Mouse (Mus musculus): ENCODE data around the gene Ssh1. TPM values are rescaled to one million over a fixed set of nuclear protein-coding genes. Genes with fewer than 3 reads are reported as not detected.

The Ssh1 gene
- polyA plus RNA-seq, 1 experiment from 2014 or later = 22.4 TPM

DNA sequence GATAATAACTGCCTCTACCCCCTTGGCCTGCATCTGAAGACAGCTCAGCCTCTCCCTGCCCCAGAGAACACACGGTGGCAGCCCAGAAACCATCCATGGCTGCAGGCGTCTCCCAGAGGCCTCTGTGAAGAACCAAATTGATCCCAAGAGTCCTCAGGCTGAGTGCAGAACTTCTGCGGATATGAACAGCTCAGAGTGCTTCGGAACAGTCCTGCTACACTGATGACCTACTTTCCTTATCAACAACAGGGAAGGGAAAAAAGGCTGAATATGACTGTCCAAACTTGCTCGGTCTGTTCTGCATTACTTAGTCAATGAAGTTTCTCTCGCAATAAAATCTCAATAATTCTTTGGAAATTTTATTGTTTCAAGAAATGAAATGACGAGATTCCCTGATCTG, 101.7 kb downstream of the Ssh1 start:
- Histone ChIP-seq H3K9ac (no peak overlapping the region), H3K4me3 (no peak overlapping the region), H3K36me3 (no peaks in the 10 kb centered on the region), H3K9me3 (replicated peaks) (no peaks in the 10 kb centered on the region), H3K4me1 (peaks cover 49% of the 10 kb centered on the region), H3K27ac (no peak overlapping the region), H3K27me3 (no peaks in the 10 kb centered on the region), H3K4me2 (replicated peaks) (no peak overlapping the region)
- WGBS = 88% methylated on average over 7 of the region's 7 CpGs
- no peak for ATAC-seq (ENCODE audit: low FRiP score)

DNA sequence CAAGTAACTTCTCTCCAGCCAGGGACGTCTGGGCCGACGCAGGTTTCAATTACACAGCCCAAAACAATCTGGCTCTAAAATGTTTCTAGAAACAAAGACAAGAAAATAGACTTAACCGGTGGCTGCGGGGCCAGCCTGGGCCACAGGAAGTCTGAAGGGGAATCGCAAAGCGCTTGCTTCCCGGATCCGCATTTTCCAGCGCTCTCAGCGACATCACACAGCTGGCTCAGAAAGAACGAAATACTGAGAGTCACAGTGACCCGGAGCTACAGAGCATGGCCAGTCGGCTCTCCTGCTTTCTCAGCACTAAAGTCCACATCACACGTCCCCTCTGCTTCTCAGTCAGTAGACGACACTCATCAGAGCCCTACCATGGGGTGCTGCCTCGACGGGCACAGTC, 102.8 kb downstream of the Ssh1 start:
- no peak for ATAC-seq (ENCODE audit: low FRiP score)
- peaks cover 51% of the 10 kb centered on the region for H3K4me1 ChIP-seq
- no peaks in the 10 kb centered on the region for H3K9me3 ChIP-seq (replicated peaks)
- no peaks in the 10 kb centered on the region for H3K27me3 ChIP-seq
- no peak overlapping the region for H3K4me3 ChIP-seq
- 84% methylated on average over 18 of the region's 18 CpGs for WGBS
- H3K36me3 ChIP-seq = no peaks in the 10 kb centered on the region
- H3K9ac ChIP-seq = no peak overlapping the region
- no peak overlapping the region for H3K4me2 ChIP-seq (replicated peaks)
- H3K27ac ChIP-seq = no peak overlapping the region

DNA sequence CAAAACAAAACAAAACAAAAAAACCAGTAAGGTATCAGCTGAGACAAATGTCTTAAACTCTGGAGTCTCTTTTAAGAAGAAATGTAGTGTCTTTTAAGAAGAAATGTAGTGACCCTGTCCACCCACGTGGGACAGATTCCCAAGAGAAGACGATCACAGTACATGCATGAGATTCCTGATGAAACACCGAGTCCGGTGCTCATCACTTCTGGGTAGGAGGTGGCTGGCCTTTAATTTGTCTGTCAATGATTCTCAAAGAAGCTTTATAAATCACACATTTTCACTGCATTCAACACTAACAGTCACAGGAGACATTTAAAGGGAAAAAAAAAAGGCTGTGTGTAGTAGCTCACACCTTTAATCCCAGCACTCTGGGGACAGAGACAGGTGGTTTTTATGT, 103.8 kb downstream of the Ssh1 start:
- no peaks in the 10 kb centered on the region for H3K27me3 ChIP-seq
- H3K4me1 ChIP-seq = peaks cover 58% of the 10 kb centered on the region
- no peak overlapping the region for H3K9ac ChIP-seq
- WGBS = 33% methylated on average over 4 of the region's 4 CpGs
- no peak overlapping the region for H3K4me3 ChIP-seq
- no peak overlapping the region for H3K4me2 ChIP-seq (replicated peaks)
- 0 out of 2 replicates have a peak overlapping the region, but pooled peaks have one; percentile 26 for H3K27ac ChIP-seq
- ATAC-seq (ENCODE audit: low FRiP score) = no peak
- no peaks in the 10 kb centered on the region for H3K9me3 ChIP-seq (replicated peaks)
- H3K36me3 ChIP-seq = no peaks in the 10 kb centered on the region

DNA sequence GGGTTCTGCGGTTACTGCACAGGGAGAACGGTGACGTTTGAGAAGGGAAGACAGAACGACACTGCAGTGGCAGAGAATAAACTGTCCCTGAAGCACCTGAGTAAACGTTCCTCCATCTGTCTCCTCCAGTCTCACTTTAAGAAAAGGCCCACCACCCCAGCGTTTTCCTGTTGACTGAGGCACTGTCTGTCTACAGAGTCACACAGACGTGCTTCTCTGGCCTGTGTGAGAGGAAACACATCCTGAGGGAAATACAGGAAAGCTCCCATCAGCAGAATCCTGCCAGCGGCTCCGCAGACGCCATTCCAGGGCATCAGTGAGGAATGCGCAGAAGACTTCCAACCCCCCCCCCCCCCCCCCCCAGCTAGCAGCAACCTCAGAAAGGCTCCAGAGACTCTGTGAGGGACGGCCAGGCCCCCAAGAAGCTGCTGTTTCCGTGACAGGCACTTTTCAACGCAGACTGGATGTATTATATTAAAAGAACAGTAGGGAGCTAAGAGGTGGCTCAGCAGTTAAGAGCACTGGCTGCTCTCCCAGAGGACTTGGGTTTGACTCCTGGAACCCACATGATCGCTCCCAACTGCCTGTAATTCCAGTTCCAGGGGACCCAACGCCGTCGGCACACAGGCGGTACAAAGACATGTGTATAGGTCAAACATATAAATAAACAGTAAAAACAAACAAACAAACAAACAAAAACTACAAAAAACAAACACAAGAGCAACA, 104.3 kb downstream of the Ssh1 start:
- Histone ChIP-seq H3K4me1 (peaks cover 61% of the 10 kb centered on the region), H3K4me2 (replicated peaks) (peak overlapping the region; percentile 36), H3K36me3 (no peaks in the 10 kb centered on the region), H3K27ac (peak overlapping the region; percentile 76), H3K9me3 (replicated peaks) (no peaks in the 10 kb centered on the region), H3K4me3 (no peak overlapping the region), H3K27me3 (no peaks in the 10 kb centered on the region), H3K9ac (peak overlapping the region; percentile 43; the same call in 1 of the 2 replicates)
- no peak for ATAC-seq (ENCODE audit: low FRiP score)
- WGBS = 26% methylated on average over 19 of the region's 19 CpGs

DNA sequence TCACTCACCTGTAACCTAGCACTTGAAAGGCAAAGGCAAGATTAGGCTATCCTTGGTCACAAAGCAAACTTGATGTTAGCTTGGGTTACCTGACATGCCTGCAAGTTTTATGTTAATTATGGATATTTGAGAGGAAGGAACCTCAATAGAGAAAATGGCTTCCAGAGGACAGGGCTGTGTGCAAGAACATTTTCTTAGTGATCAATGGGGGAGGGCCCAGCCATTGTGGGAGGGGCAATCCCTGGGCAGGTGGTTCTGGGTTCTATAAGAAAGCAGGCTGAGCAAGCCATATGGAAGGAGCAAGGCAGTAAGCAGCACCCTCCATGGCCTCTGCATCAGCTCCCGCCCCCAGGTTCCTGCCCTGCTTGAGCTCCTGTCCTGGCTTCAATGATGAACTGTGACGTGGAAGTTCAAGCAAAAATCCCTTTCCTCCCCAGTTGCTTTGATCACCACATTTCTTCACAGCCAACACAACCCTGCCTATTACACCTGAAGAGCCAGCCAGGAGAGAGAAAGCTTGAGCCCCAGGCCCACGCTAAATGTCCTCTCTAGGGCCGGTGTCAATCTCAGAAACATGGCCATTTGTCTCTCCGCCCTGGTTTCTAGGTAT, 105.4 kb downstream of the Ssh1 start:
- Histone ChIP-seq H3K9me3 (replicated peaks) (no peaks in the 10 kb centered on the region), H3K4me1 (peaks cover 71% of the 10 kb centered on the region), H3K27ac (peak overlapping the region; percentile 76; the same call in 1 of the 2 replicates), H3K9ac (no peak overlapping the region; the same call in 1 of the 2 replicates), H3K4me3 (no peak overlapping the region), H3K4me2 (replicated peaks) (no peak overlapping the region), H3K36me3 (no peaks in the 10 kb centered on the region), H3K27me3 (no peaks in the 10 kb centered on the region)
- 88% methylated on average over 5 of the region's 5 CpGs for WGBS
- no peak for ATAC-seq (ENCODE audit: low FRiP score)

DNA sequence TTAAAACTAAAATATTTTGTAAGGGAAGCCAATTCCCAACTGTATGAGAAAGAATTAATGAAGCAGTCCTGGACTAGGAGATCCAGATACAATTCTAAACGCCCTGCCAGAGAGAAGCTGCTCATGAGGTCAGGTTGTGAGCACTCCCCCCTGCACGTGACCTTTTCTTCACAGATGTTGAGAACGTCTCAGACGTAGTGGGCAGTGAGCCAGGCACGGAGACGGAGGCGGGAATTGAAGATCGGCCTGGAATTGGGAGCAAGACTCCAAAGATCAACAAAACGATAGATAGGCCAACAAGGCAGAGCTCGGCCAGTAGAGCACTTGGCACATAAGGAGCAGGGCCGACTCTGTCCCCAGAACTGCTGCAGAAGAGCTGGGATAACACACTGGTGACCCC, 106.6 kb downstream of the Ssh1 start:
- no peaks in the 10 kb centered on the region for H3K36me3 ChIP-seq
- ATAC-seq (ENCODE audit: low FRiP score) = no peak
- no peak overlapping the region for H3K4me3 ChIP-seq
- no peak overlapping the region for H3K9ac ChIP-seq
- no peaks in the 10 kb centered on the region for H3K27me3 ChIP-seq
- H3K9me3 ChIP-seq (replicated peaks) = no peaks in the 10 kb centered on the region
- no peak overlapping the region for H3K27ac ChIP-seq
- 60% methylated on average over 11 of the region's 11 CpGs for WGBS
- peaks cover 82% of the 10 kb centered on the region for H3K4me1 ChIP-seq
- no peak overlapping the region for H3K4me2 ChIP-seq (replicated peaks)

Other genes starting within 250 kb of the Ssh1 start
- 71.9 and 80.6 TPM in 2 replicates for gene Sart3, start 221.4 kb downstream of the Ssh1 start, polyA plus RNA-seq (2016; fragmentation: Nextera tagmentation; extraction: Ambion mirVana)
- 101 and 106 TPM in 2 replicates for gene Iscu, start 221.1 kb downstream of the Ssh1 start, polyA plus RNA-seq (2016; fragmentation: Nextera tagmentation; extraction: Ambion mirVana)
- gene Tmem119, start 193.4 kb downstream of the Ssh1 start, polyA plus RNA-seq (2016; fragmentation: Nextera tagmentation; extraction: Ambion mirVana) = 41.0 and 44.1 TPM in 2 replicates
- gene Selplg, start 161.2 kb downstream of the Ssh1 start, polyA plus RNA-seq (2016; fragmentation: Nextera tagmentation; extraction: Ambion mirVana) = 1.3 and 2.3 TPM in 2 replicates
- 226 and 233 TPM in 2 replicates for gene Coro1c, start 85.1 kb downstream of the Ssh1 start, polyA plus RNA-seq (2016; fragmentation: Nextera tagmentation; extraction: Ambion mirVana)
- gene Dao, start 9.8 kb upstream of the Ssh1 start, polyA plus RNA-seq (2016; fragmentation: Nextera tagmentation; extraction: Ambion mirVana) = not detected in 2 replicates
- gene Usp30, start 71.6 kb upstream of the Ssh1 start, polyA plus RNA-seq (2016; fragmentation: Nextera tagmentation; extraction: Ambion mirVana) = 17.5 and 19.0 TPM in 2 replicates
- 55.6 and 56.1 TPM in 2 replicates for gene Svop, start 97.7 kb upstream of the Ssh1 start, polyA plus RNA-seq (2016; fragmentation: Nextera tagmentation; extraction: Ambion mirVana)
- 7.0 and 7.6 TPM in 2 replicates for gene Alkbh2, start 134.3 kb upstream of the Ssh1 start, polyA plus RNA-seq (2016; fragmentation: Nextera tagmentation; extraction: Ambion mirVana)
- gene Ung, start 136.5 kb upstream of the Ssh1 start, polyA plus RNA-seq (2016; fragmentation: Nextera tagmentation; extraction: Ambion mirVana) = 25.7 and 26.2 TPM in 2 replicates
- gene Acacb, start 152.6 kb upstream of the Ssh1 start, polyA plus RNA-seq (2016; fragmentation: Nextera tagmentation; extraction: Ambion mirVana) = 2.4 and 3.4 TPM in 2 replicates